Mouse (Mus musculus) layer of hippocampus, postnatal 14 days (tissue): ENCODE measurements around the gene Rnd1. TPM values are rescaled to one million over a fixed set of nuclear protein-coding genes. Genes with fewer than 3 reads are reported as not detected.

Experiments used
- DNase-seq, 2 experiments: peaks; one replicate each; pipeline ENCODE4 v3.0.0; 2021 to 2022; ENCODE audit warnings: low spot score in 2 of 2, mixed read lengths in 1 of 2
- total RNA-seq, 2 experiments: library from RNA; stranded (reverse); gene quantifications; 2 replicates each; pipeline ENCODE4 v1.2.3; 2021

The Rnd1 gene
- total RNA-seq, 2 experiments from 2014 or later = 18.8 to 21.5 TPM

- no peak for DNase-seq
Measured at GRCm38 (mm10) chr15:98616362-98617175, 60.7 kb downstream of the Rnd1 start.

GRCm38 (mm10) chr15:98615751-98616150, 61.5 kb downstream of the Rnd1 start:
- no peak for DNase-seq

- no peak for DNase-seq
Measured at GRCm38 (mm10) chr15:98614971-98615370, 62.3 kb downstream of the Rnd1 start.

GRCm38 (mm10) chr15:98614551-98614950, 62.7 kb downstream of the Rnd1 start:
- DNase-seq = no peak

Other genes starting within 250 kb of the Rnd1 start
- gene Olfr282, start 246.2 kb downstream of the Rnd1 start, total RNA-seq = not detected
- not detected for gene Olfr281, start 224.9 kb downstream of the Rnd1 start, total RNA-seq
- not detected for gene OR5BS1P, start 207.6 kb downstream of the Rnd1 start, total RNA-seq
- gene Lalba, start 194.7 kb downstream of the Rnd1 start, total RNA-seq = not detected
- gene Olfr279, start 185.1 kb downstream of the Rnd1 start, total RNA-seq = under 1 TPM; 0.21 to 0.37 TPM
- 10 to 100 TPM; 65.5 to 65.8 TPM for gene Kansl2, start 143.2 kb downstream of the Rnd1 start, total RNA-seq
- gene Ccnt1, start 106.5 kb downstream of the Rnd1 start, total RNA-seq = 10 to 100 TPM; 43.9 to 44.7 TPM
- not detected for gene 4930415O20Rik, start 106.5 kb downstream of the Rnd1 start, total RNA-seq
- gene Adcy6, start 67.4 kb downstream of the Rnd1 start, total RNA-seq = 10 to 100 TPM; 45.1 to 45.3 TPM
- gene Cacnb3, start 46.6 kb downstream of the Rnd1 start, total RNA-seq = 100 to 1,000 TPM; 159 to 168 TPM
- gene Ddx23, start 14.6 kb downstream of the Rnd1 start, total RNA-seq = 10 to 100 TPM; 60.3 to 70.2 TPM
- gene Ccdc65, start 30.7 kb upstream of the Rnd1 start, total RNA-seq = 10 to 100 TPM in 1 of 2 experiments, 1 to 10 TPM in 1; 8.9 to 10.1 TPM
- 1 to 10 TPM; 1.3 to 2.7 TPM for gene Fkbp11, start 50.7 kb upstream of the Rnd1 start, total RNA-seq
- 100 to 1,000 TPM; 791 to 794 TPM for gene Arf3, start 85.8 kb upstream of the Rnd1 start, total RNA-seq
- under 1 TPM; 0.41 to 0.48 TPM for gene Wnt10b, start 100.7 kb upstream of the Rnd1 start, total RNA-seq
- gene Wnt1, start 112.4 kb upstream of the Rnd1 start, total RNA-seq = not detected
- 100 to 1,000 TPM; 747 to 793 TPM for gene Ddn, start 132.0 kb upstream of the Rnd1 start, total RNA-seq
- gene Prkag1, start 154.1 kb upstream of the Rnd1 start, total RNA-seq = 10 to 100 TPM; 44.5 to 46.2 TPM
- gene Kmt2d, start 193.7 kb upstream of the Rnd1 start, total RNA-seq = 10 to 100 TPM; 71.7 to 83.1 TPM
- 1 to 10 TPM; 8.1 to 9.3 TPM for gene Rhebl1, start 217.1 kb upstream of the Rnd1 start, total RNA-seq
- gene Dhh, start 221.1 kb upstream of the Rnd1 start, total RNA-seq = under 1 TPM; 0.31 to 0.35 TPM
- gene Lmbr1l, start 240.8 kb upstream of the Rnd1 start, total RNA-seq = 10 to 100 TPM; 13.7 to 17.9 TPM